Mouse (Mus musculus) E14TG2a.4 (cell line): Measurements from ENCODE around the gene Aip.

Experiments used
- H3K27me3 ChIP-seq: 2 replicates; pipeline ENCODE4 v1.6.1; 2014; ENCODE audit warnings: low read length, control low read depth; ENCODE audit not compliant: insufficient read depth
- H3K36me3 ChIP-seq: 2 replicates; pipeline ENCODE4 v1.6.1; 2014; ENCODE audit warnings: low read length, control low read depth; ENCODE audit not compliant: insufficient read depth
- H3K4me1 ChIP-seq: replicated peaks from 2 replicates; pipeline ENCODE4 v1.6.1; 2014; ENCODE audit warnings: low read depth, low read length, control low read depth
- H3K4me3 ChIP-seq: replicated peaks from 2 replicates; pipeline ENCODE4 v1.5.1; 2014; ENCODE audit warnings: mild to moderate bottlenecking, low read length
- H3K9me3 ChIP-seq: 2 replicates; pipeline ENCODE4 v1.6.1; 2014; ENCODE audit warnings: low read length, control low read depth
- CTCF ChIP-seq: conservative IDR thresholded peaks from 2 replicates; pipeline ENCODE4 v1.5.1; 2014; ENCODE audit warnings: low read length
- NANOG ChIP-seq: IDR thresholded peaks from 2 replicates; pipeline ENCODE4 v1.6.1; 2014; ENCODE audit warnings: borderline replicate concordance, low read length, mixed read lengths
- POU5F1 ChIP-seq: IDR thresholded peaks from 2 replicates; pipeline ENCODE4 v1.6.1; 2014; ENCODE audit warnings: low read length, borderline replicate concordance

Aip gene

GRCm38 (mm10) chr19:4164721-4165120 is 39.1 kb upstream of the Aip start:
- H3K27me3 ChIP-seq, result no peaks in the 10 kb centered on the region
- no peaks in the 10 kb centered on the region for H3K9me3 ChIP-seq
- no peak overlapping the region for H3K4me3 ChIP-seq
- TF ChIP-seq NANOG (no peak), CTCF (no peak), POU5F1 (no peak)
- H3K4me1 ChIP-seq, result peaks cover 70% of the 10 kb centered on the region
- H3K36me3 ChIP-seq, result peaks cover 20% of the 10 kb centered on the region

GRCm38 (mm10) chr19:4164100-4164499 is 38.4 kb upstream of the Aip start:
- no peaks in the 10 kb centered on the region for H3K27me3 ChIP-seq
- TF ChIP-seq CTCF, result no peak
- TF ChIP-seq NANOG, result no peak
- TF ChIP-seq POU5F1, result no peak
- no peaks in the 10 kb centered on the region for H3K9me3 ChIP-seq
- H3K4me1 ChIP-seq, result peaks cover 70% of the 10 kb centered on the region
- peaks cover 26% of the 10 kb centered on the region for H3K36me3 ChIP-seq
- peak overlapping the region; percentile 89 for H3K4me3 ChIP-seq

- H3K4me3 ChIP-seq, result peak overlapping the region; percentile 89
- H3K9me3 ChIP-seq, result no peaks in the 10 kb centered on the region
- no peaks in the 10 kb centered on the region for H3K27me3 ChIP-seq
- peaks cover 66% of the 10 kb centered on the region for H3K4me1 ChIP-seq
- H3K36me3 ChIP-seq, result peaks cover 32% of the 10 kb centered on the region
- TF ChIP-seq CTCF (no peak), NANOG (no peak), POU5F1 (no peak)
Observed at GRCm38 (mm10) chr19:4163543-4163887, 37.9 kb upstream of the Aip start.

DNA sequence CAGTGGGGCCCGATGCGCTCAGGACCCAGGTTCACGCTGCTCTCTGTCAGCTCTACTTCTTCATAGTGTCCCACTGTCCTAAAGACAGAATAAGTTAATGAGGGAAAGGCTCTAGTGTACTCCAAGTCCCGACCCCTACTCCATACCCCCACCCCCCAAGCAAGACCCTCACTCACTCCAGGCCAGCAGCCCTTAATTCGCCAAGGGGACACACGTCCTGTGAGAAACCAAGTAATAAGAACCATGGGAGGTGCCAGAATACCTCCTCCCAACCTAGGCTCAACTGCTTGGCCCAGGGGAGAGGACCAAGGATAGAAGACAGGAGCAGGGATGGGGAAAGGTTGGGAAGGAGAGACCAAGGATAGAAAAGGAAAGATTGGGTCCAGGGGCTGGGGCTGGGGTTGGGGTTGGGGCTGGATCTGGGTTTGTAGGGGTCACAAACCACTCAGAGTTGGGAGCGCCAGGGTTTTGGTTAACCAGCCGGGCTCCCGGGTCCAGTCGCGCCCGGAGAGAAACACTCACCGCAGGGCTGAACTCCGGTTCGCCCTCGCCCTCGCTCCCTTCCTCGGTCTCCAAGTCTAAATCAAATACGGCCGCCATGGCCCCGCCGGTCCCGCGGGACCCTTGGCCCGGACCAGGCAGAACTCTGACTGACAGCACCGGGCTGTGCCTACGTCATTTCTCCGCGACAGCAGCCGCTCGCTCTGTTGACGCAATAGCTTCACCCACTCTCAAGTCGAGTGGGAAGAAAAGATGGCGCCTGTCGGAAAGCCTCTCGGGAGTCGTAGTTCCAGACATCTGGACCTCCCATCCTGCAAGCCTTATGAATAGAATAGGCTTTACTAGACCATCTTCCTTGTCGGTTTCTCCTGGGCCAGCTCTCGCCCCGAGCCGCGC is 37.2 kb upstream of the Aip start, which contains the start of gene Rps6kb2:
Gene Rps6kb2, minus strand, starts transcription at position 709 of the 897 bp plus-strand sequence.
- no peaks in the 10 kb centered on the region for H3K9me3 ChIP-seq
- peaks cover 38% of the 10 kb centered on the region for H3K36me3 ChIP-seq
- no peaks in the 10 kb centered on the region for H3K27me3 ChIP-seq
- H3K4me3 ChIP-seq, result peak within 1 kb of the TSS; percentile 89
- TF ChIP-seq POU5F1 (no peak), CTCF (no peak), NANOG (no peak)
- peaks cover 60% of the 10 kb centered on the region for H3K4me1 ChIP-seq

DNA sequence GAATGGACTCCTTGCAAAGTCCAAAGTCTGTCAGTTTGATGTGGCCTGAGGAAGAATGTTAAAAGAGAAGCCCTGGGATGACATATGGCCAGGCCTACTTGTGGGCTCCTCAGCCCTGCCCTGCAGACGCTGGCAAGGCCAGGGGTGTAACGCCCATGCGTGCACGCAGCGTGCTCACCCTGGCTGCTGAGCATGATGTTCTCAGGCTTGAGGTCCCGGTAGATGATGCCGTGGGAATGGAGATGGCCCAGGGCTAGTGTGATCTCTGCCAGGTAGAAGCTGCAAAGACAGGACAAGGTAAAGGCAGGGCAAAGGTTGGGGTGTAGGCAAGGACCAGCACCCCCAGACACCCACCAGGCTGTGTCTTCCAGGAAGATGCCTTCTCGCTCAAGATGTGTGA is 33.4 kb upstream of the Aip start:
- H3K4me3 ChIP-seq, result no peak overlapping the region
- peaks cover 64% of the 10 kb centered on the region for H3K36me3 ChIP-seq
- no peak for TF ChIP-seq CTCF
- H3K27me3 ChIP-seq, result no peaks in the 10 kb centered on the region
- peaks cover 63% of the 10 kb centered on the region for H3K4me1 ChIP-seq
- no peaks in the 10 kb centered on the region for H3K9me3 ChIP-seq

- H3K4me3 ChIP-seq, result no peak overlapping the region
- TF ChIP-seq NANOG, result no peak
- no peaks in the 10 kb centered on the region for H3K9me3 ChIP-seq
- peaks cover 84% of the 10 kb centered on the region for H3K36me3 ChIP-seq
- H3K4me1 ChIP-seq, result peaks cover 68% of the 10 kb centered on the region
- no peaks in the 10 kb centered on the region for H3K27me3 ChIP-seq
Observed at GRCm38 (mm10) chr19:4156771-4157170, 31.1 kb upstream of the Aip start.

GRCm38 (mm10) chr19:4156073-4156579 is 30.5 kb upstream of the Aip start:
- no peaks in the 10 kb centered on the region for H3K27me3 ChIP-seq

GRCm38 (mm10) chr19:4155223-4156072 is 29.8 kb upstream of the Aip start:
- no peak for TF ChIP-seq CTCF
- TF ChIP-seq POU5F1, result no peak
- TF ChIP-seq NANOG, result no peak
- H3K27me3 ChIP-seq, result no peaks in the 10 kb centered on the region
- H3K4me3 ChIP-seq, result peak overlapping the region; percentile 72
- H3K4me1 ChIP-seq, result peaks cover 71% of the 10 kb centered on the region
- H3K9me3 ChIP-seq, result no peaks in the 10 kb centered on the region
- H3K36me3 ChIP-seq, result peaks cover 82% of the 10 kb centered on the region

More at GRCm38 (mm10) chr19:4156073-4156579, 30.5 kb upstream of the Aip start:
- peak overlapping the region; percentile 72 for H3K4me3 ChIP-seq
- H3K36me3 ChIP-seq, result peaks cover 82% of the 10 kb centered on the region
- TF ChIP-seq NANOG (no peak), CTCF (no peak)
- H3K9me3 ChIP-seq, result no peaks in the 10 kb centered on the region
- peaks cover 68% of the 10 kb centered on the region for H3K4me1 ChIP-seq
